Mouse (Mus musculus): ENCODE measurements around the gene Rhox4a. TPM values are rescaled to one million over a fixed set of nuclear protein-coding genes. Genes with fewer than 3 reads are reported as not detected.
"Not testable (repeated sequence)": the region's sequence is repeated elsewhere in the genome, so short reads cannot be mapped to it uniquely, and the experiment has no call there.

The Rhox4a gene
- total RNA-seq (2021) = not detected

DNA sequence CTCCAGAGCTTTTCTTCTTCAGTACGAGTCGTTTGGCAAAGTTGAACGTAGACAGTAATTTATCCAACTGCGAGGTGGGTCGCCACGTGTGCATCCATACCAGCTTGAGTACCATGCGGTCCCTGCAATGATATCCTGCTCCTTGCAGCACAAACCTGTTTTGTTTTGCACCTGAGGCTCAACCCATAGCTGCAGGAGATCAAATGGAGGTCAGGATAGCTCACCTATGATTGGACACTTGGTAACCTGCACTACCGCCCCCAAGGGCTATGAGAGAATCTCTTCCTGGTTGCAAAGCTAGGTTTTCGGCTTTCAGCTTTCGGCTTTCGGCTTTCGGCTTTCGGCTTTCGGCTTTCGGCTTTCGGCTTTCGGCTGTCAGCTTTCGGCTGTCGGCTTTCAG is at the start of gene Rhox4a:
TSS of gene Rhox4a (plus strand) at position 301 of the 400 bp plus-strand sequence.
- not testable (repeated sequence) for DNase-seq (ENCODE audit: extremely low spot score in 1 of 2, low spot score in 1 of 2)

DNA sequence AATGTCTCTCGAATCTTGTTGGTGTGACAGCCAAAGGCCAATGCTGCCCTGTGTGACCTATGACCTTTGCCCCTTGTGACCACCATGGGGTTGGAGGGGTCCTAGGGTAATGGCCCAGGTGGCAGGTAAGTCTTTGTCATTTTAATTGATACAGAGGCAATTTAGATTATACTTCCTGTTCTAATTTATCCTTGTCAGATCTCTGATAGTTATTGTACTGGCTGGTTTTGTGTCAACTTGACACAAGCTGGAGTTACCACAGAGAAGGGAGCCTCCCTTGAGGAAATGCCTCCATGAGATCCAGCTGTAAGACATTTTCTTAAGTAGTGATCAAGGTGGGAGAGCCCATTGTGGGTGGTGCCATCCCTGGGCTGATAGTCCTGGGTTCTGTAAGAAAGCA is 43.0 kb upstream of the Rhox4a start, which contains the start of gene Rhox1:
TSS of gene Rhox1 (minus strand) at position 101 of the 400 bp plus-strand sequence.
- DNase-seq (ENCODE audit: extremely low spot score in 1 of 2, low spot score in 1 of 2) = not testable (repeated sequence)

DNA sequence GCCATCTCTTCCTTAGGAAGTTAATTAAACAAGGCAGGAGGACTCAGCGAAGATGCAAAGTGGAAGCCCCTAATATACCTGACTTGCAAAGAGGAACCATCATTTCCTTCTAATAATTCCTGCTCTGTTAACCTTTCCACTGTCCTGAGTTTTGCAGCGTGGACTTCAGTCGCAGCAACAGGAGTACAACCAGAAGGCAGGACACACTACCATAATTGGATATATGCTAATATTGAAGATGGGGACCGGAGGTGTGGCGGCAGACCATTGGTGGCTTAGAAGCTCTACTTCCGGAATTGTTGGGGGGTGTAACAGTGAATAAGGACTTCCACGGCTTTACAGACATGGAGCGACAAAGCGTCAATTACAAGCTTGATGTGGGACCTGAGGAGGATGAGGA is 20.5 kb upstream of the Rhox4a start, which contains the start of gene Rhox2a:
TSS of gene Rhox2a (plus strand) at position 301 of the 400 bp plus-strand sequence.
- not testable (repeated sequence) for DNase-seq (ENCODE audit: extremely low spot score in 1 of 2, low spot score in 1 of 2)

DNA sequence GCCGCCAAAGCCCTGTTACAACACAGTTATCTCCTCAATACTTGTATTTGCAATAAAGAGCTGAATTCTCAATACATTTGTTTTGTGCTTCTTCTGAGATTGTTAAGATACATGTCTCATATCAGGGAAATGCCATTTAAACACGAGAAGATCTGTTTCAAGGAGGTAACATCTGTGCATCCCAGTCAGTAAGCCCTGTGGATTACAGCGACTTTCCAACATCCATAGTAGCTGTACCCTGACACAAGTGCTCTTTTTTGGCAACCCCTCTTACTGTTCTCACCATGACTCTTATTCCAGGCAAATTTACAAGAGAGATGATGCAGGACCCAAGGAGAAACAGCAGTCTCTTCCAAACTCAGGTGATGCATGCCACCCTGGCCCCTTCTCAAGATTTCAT is 15.5 kb upstream of the Rhox4a start, which contains the start of gene Rhox3a:
TSS of gene Rhox3a (plus strand) at position 301 of the 400 bp plus-strand sequence.
- DNase-seq (ENCODE audit: extremely low spot score in 1 of 2, low spot score in 1 of 2) = not testable (repeated sequence)

Other genes starting within 250 kb of the Rhox4a start
- gene Sowahd, start 216.5 kb upstream of the Rhox4a start, total RNA-seq (2021) = not detected
- gene Rpl39, start 179.9 kb upstream of the Rhox4a start, total RNA-seq (2021) = 100 to 1,000 TPM; 227 to 274 TPM
- 10 to 100 TPM; 16.0 to 20.3 TPM for gene Upf3b, start 155.0 kb upstream of the Rhox4a start, total RNA-seq (2021)
- gene Nkap, start 138.5 kb upstream of the Rhox4a start, total RNA-seq (2021) = 10 to 100 TPM; 12.1 to 17.4 TPM
- not detected for gene Akap14, start 96.5 kb upstream of the Rhox4a start, total RNA-seq (2021)
- 100 to 1,000 TPM; 225 to 256 TPM for gene Ndufa1, start 74.2 kb upstream of the Rhox4a start, total RNA-seq (2021)
- gene Rnf113a1, start 74.1 kb upstream of the Rhox4a start, total RNA-seq (2021) = 1 to 10 TPM; 7.3 TPM
- not detected for gene Gm9, start 54.3 kb upstream of the Rhox4a start, total RNA-seq (2021)
- not detected for gene Rhox1, start 43.1 kb upstream of the Rhox4a start, total RNA-seq (2021)
- not detected for gene Rhox2a, start 20.4 kb upstream of the Rhox4a start, total RNA-seq (2021)
- not detected for gene Rhox3a, start 15.4 kb upstream of the Rhox4a start, total RNA-seq (2021)
- not detected for gene Rhox3a2, start 114.7 kb downstream of the Rhox4a start, total RNA-seq (2021)
- gene Rhox4a2, start 125.5 kb downstream of the Rhox4a start, total RNA-seq (2021) = not detected
- gene Rhox2b, start 146.7 kb downstream of the Rhox4a start, total RNA-seq (2021) = not detected
- gene Rhox4b, start 167.2 kb downstream of the Rhox4a start, total RNA-seq (2021) = not detected
- not detected for gene Rhox2c, start 188.3 kb downstream of the Rhox4a start, total RNA-seq (2021)
- not detected for gene Rhox3c, start 193.2 kb downstream of the Rhox4a start, total RNA-seq (2021)
- gene Rhox4c, start 215.0 kb downstream of the Rhox4a start, total RNA-seq (2021) = not detected
- gene Rhox2d, start 228.1 kb downstream of the Rhox4a start, total RNA-seq (2021) = not detected
- gene Rhox4d, start 249.0 kb downstream of the Rhox4a start, total RNA-seq (2021) = not detected

All from layer of hippocampus, postnatal 25 days (tissue).